Mouse (Mus musculus) heart, embryonic 11.5 days (tissue): Measurements from ENCODE around the gene Epha1. TPM values are rescaled to one million over a fixed set of nuclear protein-coding genes. Genes with fewer than 3 reads are reported as not detected.

Source experiments
- ATAC-seq: fragments of 200-750 bp; cut with Nextera tagmentation; replicated peaks from 2 replicates; pipeline ENCODE4 v1.8.0; 2017; ENCODE audit warnings: moderate library complexity; ENCODE audit not compliant: insufficient number of reproducible peaks, low FRiP score, low TSS enrichment
- H3K27ac ChIP-seq: fragments of 300-500 bp; sonication (generic); 2 replicates; pipeline ENCODE4 v1.5.1; 2014; ENCODE audit warnings: mild to moderate bottlenecking, low read depth, low read length
- H3K27me3 ChIP-seq: fragments of 300-500 bp; sonication (generic); 2 replicates; pipeline ENCODE4 v1.6.1; 2014; ENCODE audit warnings: mild to moderate bottlenecking, low read length, mixed read lengths; ENCODE audit not compliant: control insufficient read depth, insufficient read depth
- H3K36me3 ChIP-seq: fragments of 300-500 bp; sonication (generic); 2 replicates; pipeline ENCODE4 v1.6.1; 2014; ENCODE audit warnings: mild to moderate bottlenecking, low read length, moderate library complexity, mixed read lengths; ENCODE audit not compliant: control insufficient read depth, insufficient read depth
- H3K4me1 ChIP-seq: fragments of 300-500 bp; sonication (generic); 2 replicates; pipeline ENCODE4 v1.6.1; 2014; ENCODE audit warnings: low read length; ENCODE audit not compliant: control insufficient read depth, insufficient read depth
- H3K4me2 ChIP-seq: fragments of 300-500 bp; sonication (generic); 2 replicates; pipeline ENCODE4 v1.6.1; 2014; ENCODE audit warnings: mild to moderate bottlenecking, moderate library complexity
- H3K4me3 ChIP-seq: fragments of 300-500 bp; sonication (generic); 2 replicates; pipeline ENCODE4 v1.5.1; 2014; ENCODE audit warnings: low read depth, low read length
- H3K9ac ChIP-seq: fragments of 300-500 bp; sonication (generic); 2 replicates; pipeline ENCODE4 v1.6.1; 2014; ENCODE audit warnings: mild to moderate bottlenecking, low read depth, low read length, moderate library complexity
- H3K9me3 ChIP-seq: fragments of 300-500 bp; sonication (generic); replicated peaks from 2 replicates; pipeline ENCODE4 v1.6.1; 2016; ENCODE audit warnings: low read length; ENCODE audit not compliant: control insufficient read depth
- WGBS: fragments of 180-500 bp; shearing (Covaris S2); extraction: QIAGEN DNeasy Blood & Tissue Kit; methylation state at CpG from one replicate; pipeline ENCODE4 v1.1.7; 2014; ENCODE audit not compliant: insufficient replicate concordance; 5-methylcytosine and 5-hydroxymethylcytosine counted together
- polyA plus RNA-seq: library from polyadenylated mRNA; unstranded; fragments of >200 nt; fragmentation: Nextera tagmentation; extraction: Ambion mirVana; gene quantifications from 2 replicates; pipeline ENCODE4 v1.2.1, GENCODE M21; 2014

The Epha1 gene
- polyA plus RNA-seq, 1 experiment from 2014 or later, result 1.7 TPM

GRCm38 (mm10) chr6:42370630-42371363 lies 2.3 kb downstream of the Epha1 start:
- Histone ChIP-seq H3K4me1 (peaks cover 28% of the 10 kb centered on the region), H3K36me3 (no peaks in the 10 kb centered on the region), H3K9me3 (no peaks in the 10 kb centered on the region), H3K4me2 (no peak overlapping the region), H3K27ac (no peak overlapping the region; the same call in 1 of the 2 replicates), H3K9ac (no peak overlapping the region), H3K27me3 (0 out of 2 replicates have a peak, but pooled peaks cover 2% of the 10 kb centered on the region), H3K4me3 (no peak overlapping the region)
- ATAC-seq, result no peak
- WGBS, result 47% methylated on average over 4 of the region's 4 CpGs

- 0 out of 2 replicates have a peak, but pooled peaks have one; percentile 24 for ATAC-seq
- Histone ChIP-seq H3K4me3 (no peak overlapping the region), H3K9me3 (no peaks in the 10 kb centered on the region), H3K9ac (no peak overlapping the region), H3K27me3 (0 out of 2 replicates have a peak, but pooled peaks cover 2% of the 10 kb centered on the region), H3K36me3 (no peaks in the 10 kb centered on the region), H3K4me1 (peaks cover 21% of the 10 kb centered on the region), H3K27ac (no peak overlapping the region), H3K4me2 (no peak overlapping the region)
- 11% methylated on average over 3 of the region's 3 CpGs for WGBS
Observed at GRCm38 (mm10) chr6:42369870-42370269, 3.2 kb downstream of the Epha1 start.

- no peaks in the 10 kb centered on the region for H3K27me3 ChIP-seq
- H3K36me3 ChIP-seq, result peaks cover 8% of the 10 kb centered on the region; the same call in 1 of the 2 replicates
- WGBS, result 89% methylated on average over 6 of the region's 6 CpGs
- H3K4me2 ChIP-seq, result no peak overlapping the region
- peaks cover 25% of the 10 kb centered on the region for H3K4me1 ChIP-seq
- H3K9me3 ChIP-seq, result no peaks in the 10 kb centered on the region
- ATAC-seq, result no peak
- no peak overlapping the region for H3K9ac ChIP-seq
- no peak overlapping the region for H3K4me3 ChIP-seq
- no peak overlapping the region for H3K27ac ChIP-seq
Observed at GRCm38 (mm10) chr6:42365215-42365614, 7.9 kb downstream of the Epha1 start.

- H3K27me3 ChIP-seq, result no peaks in the 10 kb centered on the region
- H3K4me3 ChIP-seq, result no peak overlapping the region
- H3K9me3 ChIP-seq, result no peaks in the 10 kb centered on the region
- H3K4me2 ChIP-seq, result no peak overlapping the region
- peaks cover 10% of the 10 kb centered on the region; the same call in 1 of the 2 replicates for H3K36me3 ChIP-seq
- ATAC-seq, result no peak
- no peak overlapping the region for H3K27ac ChIP-seq
- H3K4me1 ChIP-seq, result peaks cover 28% of the 10 kb centered on the region
- no peak overlapping the region for H3K9ac ChIP-seq
- WGBS, result 84% methylated on average over 15 of the region's 15 CpGs
Observed at GRCm38 (mm10) chr6:42364607-42365006, 8.5 kb downstream of the Epha1 start.

- WGBS, result 63% methylated on average over 4 of the region's 4 CpGs
Observed at GRCm38 (mm10) chr6:42364066-42364465, 9.0 kb downstream of the Epha1 start.

GRCm38 (mm10) chr6:42362974-42363373 lies 10.1 kb downstream of the Epha1 start:
- WGBS, result 35% methylated on average over 3 of the region's 3 CpGs
- Histone ChIP-seq H3K9ac (no peak overlapping the region), H3K4me1 (peaks cover 33% of the 10 kb centered on the region), H3K27ac (no peak overlapping the region), H3K27me3 (no peaks in the 10 kb centered on the region), H3K4me3 (no peak overlapping the region), H3K4me2 (no peak overlapping the region), H3K9me3 (no peaks in the 10 kb centered on the region), H3K36me3 (peaks cover 15% of the 10 kb centered on the region)
- ATAC-seq, result no peak

More at GRCm38 (mm10) chr6:42364066-42364465, 9.0 kb downstream of the Epha1 start:
- Histone ChIP-seq H3K9me3 (no peaks in the 10 kb centered on the region), H3K4me3 (no peak overlapping the region), H3K27me3 (no peaks in the 10 kb centered on the region), H3K36me3 (peaks cover 10% of the 10 kb centered on the region; the same call in 1 of the 2 replicates), H3K4me2 (no peak overlapping the region), H3K9ac (no peak overlapping the region), H3K27ac (no peak overlapping the region), H3K4me1 (peaks cover 30% of the 10 kb centered on the region)
- ATAC-seq, result no peak

GRCm38 (mm10) chr6:42362497-42362896 lies 10.6 kb downstream of the Epha1 start:
- H3K27ac ChIP-seq, result peak overlapping the region; percentile 41; the same call in 1 of the 2 replicates
- ATAC-seq, result no peak
- peaks cover 20% of the 10 kb centered on the region for H3K36me3 ChIP-seq
- peak overlapping the region; percentile 34; the same call in 1 of the 2 replicates for H3K9ac ChIP-seq
- no peak overlapping the region for H3K4me3 ChIP-seq
- H3K4me1 ChIP-seq, result peaks cover 38% of the 10 kb centered on the region
- WGBS, result 62% methylated on average over 1 of the region's 1 CpGs
- H3K27me3 ChIP-seq, result no peaks in the 10 kb centered on the region
- no peak overlapping the region for H3K4me2 ChIP-seq
- no peaks in the 10 kb centered on the region for H3K9me3 ChIP-seq

- Histone ChIP-seq H3K4me1 (peaks cover 42% of the 10 kb centered on the region), H3K4me2 (no peak overlapping the region)
Observed at GRCm38 (mm10) chr6:42362074-42362473, 11.0 kb downstream of the Epha1 start.

More at GRCm38 (mm10) chr6:42362074-42362473, 11.0 kb downstream of the Epha1 start:
- Histone ChIP-seq H3K36me3 (peaks cover 24% of the 10 kb centered on the region), H3K4me3 (no peak overlapping the region), H3K9me3 (no peaks in the 10 kb centered on the region), H3K27ac (no peak overlapping the region), H3K27me3 (no peaks in the 10 kb centered on the region), H3K9ac (no peak overlapping the region; the same call in 1 of the 2 replicates)
- ATAC-seq, result no peak
- WGBS, result 57% methylated on average over 1 of the region's 1 CpGs
